ENCODE assay signal across 29 mouse cellular contexts in the genomic region with DNA sequence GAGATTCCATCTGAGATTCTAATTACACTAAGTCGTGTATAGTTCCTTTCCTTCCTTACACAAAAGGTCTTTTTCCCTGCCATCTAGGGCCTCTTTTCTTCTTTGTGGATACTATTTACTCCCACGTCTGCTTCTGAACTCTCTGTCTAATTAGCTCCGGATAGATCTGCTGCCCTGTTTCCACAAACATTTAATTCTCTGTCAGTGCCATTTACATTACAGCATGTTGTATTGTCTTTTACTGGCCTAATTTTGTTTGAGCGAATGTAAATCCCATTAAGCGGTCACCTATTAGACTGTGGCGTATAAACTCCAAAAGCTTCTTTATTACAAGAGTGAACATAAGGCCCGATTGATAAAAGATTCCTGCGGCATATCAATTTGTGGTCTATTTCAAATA.
A peak's percentile ranks its signal among the peaks of the same experiment; 100 is the strongest.
DNase-seq lines count a peak whose midpoint lies in the region; ATAC-seq and TF ChIP-seq lines count a peak whose summit lies in the region.
"Had no signal": no experiment of that assay in that cellular context is flagged by ENCODE, and none has a peak within 500 bp of the region (broad histone marks: within the 10 kb centered on the region; RNA-seq: fewer than 3 reads in every experiment).

No protein-coding gene starts in this region.

- peaks cover 25% of the 10 kb centered on the region for H3K27me3 ChIP-seq in forebrain, embryonic 12.5 days
- H3K27me3 ChIP-seq in forebrain, embryonic 10.5 days (ENCODE audit: poor library complexity, severe bottlenecking), result peaks cover 31% of the 10 kb centered on the region; the same call in 1 of the 2 replicates
- H3K27me3 ChIP-seq in midbrain, embryonic 11.5 days (ENCODE audit: control insufficient read depth, insufficient read depth, low read length), result no peaks in the 10 kb centered on the region
- no peaks in the 10 kb centered on the region for H3K27me3 ChIP-seq in midbrain, embryonic 16.5 days (ENCODE audit: control insufficient read depth, insufficient read depth, low read depth, low read length)
- H3K27me3 ChIP-seq in midbrain, embryonic 14.5 days (ENCODE audit: control insufficient read depth, insufficient read depth, low read length), result no peaks in the 10 kb centered on the region
- no peaks in the 10 kb centered on the region for H3K27me3 ChIP-seq in midbrain, postnatal 0 days (ENCODE audit: insufficient read depth, low read length)
- H3K27me3 ChIP-seq: CH12.LX; embryonic facial prominence, embryonic 12.5 days; embryonic facial prominence, embryonic 15.5 days; heart, embryonic 13.5 days; Patski had no signal

- no peak for TF ChIP-seq CTCF in midbrain, postnatal 0 days (IDR thresholded peaks at IDR 0.05)

- 0 out of 2 replicates have a peak, but pooled peaks cover 5% of the 10 kb centered on the region for H3K9me3 ChIP-seq in forebrain, embryonic 12.5 days
- 0 out of 2 replicates have a peak, but pooled peaks cover 4% of the 10 kb centered on the region for H3K9me3 ChIP-seq in forebrain, embryonic 10.5 days
- H3K9me3 ChIP-seq in midbrain, embryonic 11.5 days (ENCODE audit: control insufficient read depth, low read length), result no peaks in the 10 kb centered on the region
- H3K9me3 ChIP-seq in midbrain, embryonic 16.5 days (replicated peaks; ENCODE audit: control insufficient read depth, low read length, poor library complexity, severe bottlenecking), result no peaks in the 10 kb centered on the region
- peaks cover 2% of the 10 kb centered on the region; the same call in 1 of the 2 replicates for H3K9me3 ChIP-seq in midbrain, embryonic 14.5 days (ENCODE audit: control insufficient read depth, low read length)
- no peaks in the 10 kb centered on the region for H3K9me3 ChIP-seq in midbrain, postnatal 0 days (ENCODE audit: low read length)
- H3K9me3 ChIP-seq: embryonic facial prominence, embryonic 12.5 days; embryonic facial prominence, embryonic 15.5 days; G1E; heart, embryonic 10.5 days; heart, embryonic 13.5 days had no signal

- peak; percentile 76; the same call in 1 of the 2 replicates for ATAC-seq in forebrain, embryonic 12.5 days (ENCODE audit: low FRiP score)
- peak; percentile 40; the same call in 1 of the 2 replicates for ATAC-seq in midbrain, embryonic 11.5 days (ENCODE audit: low FRiP score)
- ATAC-seq in midbrain, embryonic 16.5 days, result no peak
- no peak for ATAC-seq in midbrain, embryonic 14.5 days (ENCODE audit: low FRiP score, low TSS enrichment)
- ATAC-seq in midbrain, postnatal 0 days (ENCODE audit: low FRiP score), result no peak
- ATAC-seq: hindbrain, postnatal 0 days; inflammation-experienced regulatory T-cells, adult 6 months; Patski had no signal

- peaks cover 16% of the 10 kb centered on the region; the same call in 1 of the 2 replicates for H3K4me1 ChIP-seq in forebrain, embryonic 12.5 days
- peaks cover 26% of the 10 kb centered on the region for H3K4me1 ChIP-seq in forebrain, embryonic 10.5 days
- H3K4me1 ChIP-seq in midbrain, embryonic 11.5 days (ENCODE audit: control insufficient read depth, insufficient read depth, low read length), result peaks cover 5% of the 10 kb centered on the region; the same call in 1 of the 2 replicates
- peaks cover 3% of the 10 kb centered on the region; the same call in 1 of the 2 replicates for H3K4me1 ChIP-seq in midbrain, embryonic 16.5 days (ENCODE audit: control insufficient read depth, insufficient read depth, low read length)
- 0 out of 2 replicates have a peak, but pooled peaks cover 6% of the 10 kb centered on the region for H3K4me1 ChIP-seq in midbrain, embryonic 14.5 days (ENCODE audit: control insufficient read depth, insufficient read depth, low read length)
- H3K4me1 ChIP-seq in midbrain, postnatal 0 days (ENCODE audit: insufficient read depth, low read length), result no peaks in the 10 kb centered on the region
- H3K4me1 ChIP-seq: embryonic facial prominence, embryonic 12.5 days; embryonic facial prominence, embryonic 15.5 days; heart, embryonic 10.5 days; heart, embryonic 13.5 days had no signal

- no peak overlapping the region for H3K4me3 ChIP-seq in forebrain, embryonic 12.5 days (replicated peaks)
- no peak overlapping the region for H3K4me3 ChIP-seq in forebrain, embryonic 10.5 days
- no peak overlapping the region for H3K4me3 ChIP-seq in midbrain, embryonic 11.5 days (ENCODE audit: low read depth, low read length)
- no peak overlapping the region for H3K4me3 ChIP-seq in midbrain, embryonic 16.5 days (ENCODE audit: low read depth, low read length)
- no peak overlapping the region for H3K4me3 ChIP-seq in midbrain, embryonic 14.5 days (replicated peaks; ENCODE audit: low read depth, low read length)
- no peak overlapping the region for H3K4me3 ChIP-seq in midbrain, postnatal 0 days (ENCODE audit: low read depth, low read length)
- H3K4me3 ChIP-seq: embryonic facial prominence, embryonic 12.5 days; embryonic facial prominence, embryonic 15.5 days; heart, adult 2 months; heart, embryonic 10.5 days; heart, embryonic 13.5 days had no signal

- no peak overlapping the region for H3K4me2 ChIP-seq in forebrain, embryonic 12.5 days
- H3K4me2 ChIP-seq in midbrain, embryonic 11.5 days, result no peak overlapping the region
- H3K4me2 ChIP-seq in midbrain, embryonic 16.5 days (ENCODE audit: low read length), result no peak overlapping the region
- no peak overlapping the region for H3K4me2 ChIP-seq in midbrain, embryonic 14.5 days (ENCODE audit: low read length)
- no peak overlapping the region for H3K4me2 ChIP-seq in midbrain, postnatal 0 days (ENCODE audit: low read depth, low read length, poor library complexity, severe bottlenecking)
- H3K4me2 ChIP-seq: embryonic facial prominence, embryonic 12.5 days; embryonic facial prominence, embryonic 15.5 days; heart, embryonic 13.5 days; hindbrain, embryonic 14.5 days had no signal

- WGBS in forebrain, embryonic 12.5 days, result 15% methylated on average over 8 of the region's 8 CpGs
- WGBS in forebrain, embryonic 10.5 days, result 35% methylated on average over 8 of the region's 8 CpGs
- 45% methylated on average over 8 of the region's 8 CpGs for WGBS in midbrain, embryonic 11.5 days
- WGBS in midbrain, embryonic 16.5 days, result 21% methylated on average over 8 of the region's 8 CpGs
- 25% methylated on average over 8 of the region's 8 CpGs for WGBS in midbrain, embryonic 14.5 days
- 33% methylated on average over 8 of the region's 8 CpGs for WGBS in midbrain, postnatal 0 days

- no peaks in the 10 kb centered on the region for H3K36me3 ChIP-seq in forebrain, embryonic 12.5 days (replicated peaks)
- H3K36me3 ChIP-seq in forebrain, embryonic 10.5 days (replicated peaks), result no peaks in the 10 kb centered on the region
- no peaks in the 10 kb centered on the region for H3K36me3 ChIP-seq in midbrain, embryonic 11.5 days (ENCODE audit: control insufficient read depth, insufficient read depth, low read length)
- no peaks in the 10 kb centered on the region for H3K36me3 ChIP-seq in midbrain, embryonic 16.5 days (ENCODE audit: control insufficient read depth, insufficient read depth, low read length)
- no peaks in the 10 kb centered on the region for H3K36me3 ChIP-seq in midbrain, embryonic 14.5 days (ENCODE audit: control insufficient read depth, insufficient read depth, low read length)
- H3K36me3 ChIP-seq in midbrain, postnatal 0 days (ENCODE audit: insufficient read depth, low read length), result no peaks in the 10 kb centered on the region
- H3K36me3 ChIP-seq: embryonic facial prominence, embryonic 12.5 days; embryonic facial prominence, embryonic 15.5 days; G1E; heart, embryonic 10.5 days; heart, embryonic 13.5 days had no signal

- no peak overlapping the region for H3K27ac ChIP-seq in forebrain, embryonic 12.5 days
- no peak overlapping the region for H3K27ac ChIP-seq in forebrain, embryonic 10.5 days
- H3K27ac ChIP-seq in midbrain, embryonic 11.5 days (ENCODE audit: low read depth, low read length), result no peak overlapping the region
- H3K27ac ChIP-seq in midbrain, embryonic 16.5 days (ENCODE audit: low read length), result no peak overlapping the region
- no peak overlapping the region for H3K27ac ChIP-seq in midbrain, embryonic 14.5 days (replicated peaks; ENCODE audit: low read depth, low read length)
- H3K27ac ChIP-seq in midbrain, postnatal 0 days (ENCODE audit: low read depth, low read length), result no peak overlapping the region
- H3K27ac ChIP-seq: embryonic facial prominence, embryonic 12.5 days; embryonic facial prominence, embryonic 15.5 days; heart, adult 2 months; heart, embryonic 10.5 days; heart, embryonic 13.5 days; hindbrain, embryonic 14.5 days; hindbrain, postnatal 0 days had no signal

- H3K9ac ChIP-seq in forebrain, embryonic 12.5 days, result no peak overlapping the region
- H3K9ac ChIP-seq in midbrain, embryonic 11.5 days (ENCODE audit: low read length), result no peak overlapping the region
- H3K9ac ChIP-seq in midbrain, embryonic 16.5 days (ENCODE audit: low read depth, low read length), result no peak overlapping the region
- no peak overlapping the region for H3K9ac ChIP-seq in midbrain, embryonic 14.5 days (replicated peaks; ENCODE audit: low read length)
- no peak overlapping the region for H3K9ac ChIP-seq in midbrain, postnatal 0 days (replicated peaks; ENCODE audit: low read length, poor library complexity, severe bottlenecking)
- H3K9ac ChIP-seq: embryonic facial prominence, embryonic 12.5 days; embryonic facial prominence, embryonic 15.5 days; heart, embryonic 13.5 days; hindbrain, embryonic 14.5 days had no signal

- no peak for DNase-seq in forebrain, embryonic 10.5 days (ENCODE audit: extremely low spot score, low spot score)
- DNase-seq in midbrain, embryonic 11.5 days (ENCODE audit: low spot score, missing footprints), result no peak
- peak; percentile 51 for DNase-seq in midbrain, embryonic 14.5 days
- no peak for DNase-seq in midbrain, postnatal 0 days (ENCODE audit: low spot score)
- no peak for DNase-seq in right cerebral cortex, adult 18-20 months
- DNase-seq: adrenal gland, postnatal 10 days; adrenal gland, postnatal 36 days; B cell, adult 2 months; cerebellum, adult 11 months; cerebellum, adult 2 months; cerebellum, adult 9-11 months; cerebellum, postnatal 25 days; gastrocnemius, postnatal 10 days; gastrocnemius, postnatal 36 days; heart, adult 2 months; heart, postnatal 14 days; heart, postnatal 4 days had no signal

Comparison
In these comparisons a context has a peak if more than half of its experiments do, and no peak if none do; other contexts are left out.
1. ATAC-seq: peak in forebrain, embryonic 12.5 days (single experiment) and midbrain, embryonic 11.5 days (single experiment); none in midbrain, embryonic 16.5 days (single experiment), midbrain, embryonic 14.5 days (single experiment) and midbrain, postnatal 0 days (single experiment).